Mouse (Mus musculus): ENCODE data around the gene Scn11a.

The Scn11a gene

DNA sequence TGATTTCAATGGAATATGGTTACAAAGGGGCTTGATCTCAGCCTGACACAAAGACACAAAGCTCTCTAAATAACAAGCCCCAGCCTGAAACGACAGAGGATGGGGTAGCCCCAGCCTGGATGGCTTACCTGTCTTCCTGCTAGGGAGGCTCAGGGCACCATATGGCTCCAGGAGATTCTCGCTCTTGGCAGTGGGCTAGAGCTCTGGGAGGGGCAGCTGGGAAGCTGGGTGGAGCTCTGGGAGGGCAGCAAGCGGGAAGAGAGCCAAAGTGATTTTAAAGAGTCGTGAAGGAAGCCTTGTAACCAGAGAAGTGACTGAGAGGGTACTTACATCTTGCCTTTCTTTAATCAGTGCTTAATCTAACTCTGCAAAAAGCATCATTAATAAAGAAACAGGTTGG, at the start of gene Scn11a:
Gene Scn11a, minus strand, starts transcription at position 160 of the 400 bp plus-strand sequence.
- no peak for DNase-seq (ENCODE audit: low spot score in 2 of 2)

DNA sequence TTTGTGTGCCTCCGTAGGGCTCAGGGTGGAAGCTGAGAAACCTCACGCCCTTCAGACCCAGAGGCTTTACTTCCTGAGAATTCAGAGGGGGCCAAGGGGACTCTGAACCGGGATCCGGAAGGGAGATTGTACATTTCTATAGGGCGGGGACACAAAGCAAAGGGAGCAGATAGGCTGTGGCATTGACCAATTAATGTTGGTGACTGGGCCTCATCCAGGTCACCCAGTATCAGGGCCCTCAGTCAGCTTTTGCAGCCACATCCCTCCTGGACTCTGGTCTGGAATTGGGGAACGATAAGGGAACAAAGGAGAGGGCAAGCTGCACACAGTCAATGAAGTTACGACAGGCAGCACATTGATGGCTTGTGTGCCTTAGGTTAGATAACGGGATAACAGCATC, 28.9 kb upstream of the Scn11a start:
- no peak for DNase-seq (ENCODE audit: low spot score in 2 of 2)

DNA sequence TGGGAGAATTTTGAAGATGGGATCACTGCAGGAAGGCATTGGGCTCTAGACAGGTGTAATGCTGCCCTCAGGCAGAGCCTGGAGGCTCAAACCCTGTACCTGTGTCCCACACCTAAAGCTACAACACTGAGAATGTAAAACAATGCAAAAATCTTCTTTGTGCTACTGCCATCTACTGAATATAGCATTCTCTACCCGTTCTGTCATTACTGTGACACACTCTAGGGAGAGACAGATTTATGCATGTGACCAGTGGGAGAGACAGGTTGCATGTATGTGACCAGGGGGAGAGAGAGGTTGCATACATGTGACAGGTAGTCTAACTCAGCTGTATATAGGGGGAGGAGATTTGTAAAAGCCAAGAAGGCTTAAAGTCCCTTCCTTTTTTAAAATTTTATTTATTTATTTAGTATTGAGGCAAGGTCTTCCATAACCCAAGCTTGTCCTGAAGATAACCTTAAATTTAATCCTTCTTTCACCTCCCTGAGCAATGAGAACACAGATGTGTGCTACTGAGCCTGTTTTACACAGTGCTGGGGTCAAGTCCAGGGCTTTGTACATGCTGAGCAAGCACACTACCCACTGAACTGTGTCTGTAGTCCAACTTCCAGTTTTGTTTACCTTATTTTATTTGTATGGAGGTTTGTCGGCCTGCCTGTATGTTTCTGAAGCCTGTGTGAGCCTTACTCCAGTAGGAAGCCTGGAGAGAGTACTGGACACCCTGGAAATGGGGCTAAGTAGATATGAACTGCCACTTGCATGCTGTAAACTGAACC, 28.0 kb upstream of the Scn11a start:
- DNase-seq (ENCODE audit: low spot score in 2 of 2), result no peak

DNA sequence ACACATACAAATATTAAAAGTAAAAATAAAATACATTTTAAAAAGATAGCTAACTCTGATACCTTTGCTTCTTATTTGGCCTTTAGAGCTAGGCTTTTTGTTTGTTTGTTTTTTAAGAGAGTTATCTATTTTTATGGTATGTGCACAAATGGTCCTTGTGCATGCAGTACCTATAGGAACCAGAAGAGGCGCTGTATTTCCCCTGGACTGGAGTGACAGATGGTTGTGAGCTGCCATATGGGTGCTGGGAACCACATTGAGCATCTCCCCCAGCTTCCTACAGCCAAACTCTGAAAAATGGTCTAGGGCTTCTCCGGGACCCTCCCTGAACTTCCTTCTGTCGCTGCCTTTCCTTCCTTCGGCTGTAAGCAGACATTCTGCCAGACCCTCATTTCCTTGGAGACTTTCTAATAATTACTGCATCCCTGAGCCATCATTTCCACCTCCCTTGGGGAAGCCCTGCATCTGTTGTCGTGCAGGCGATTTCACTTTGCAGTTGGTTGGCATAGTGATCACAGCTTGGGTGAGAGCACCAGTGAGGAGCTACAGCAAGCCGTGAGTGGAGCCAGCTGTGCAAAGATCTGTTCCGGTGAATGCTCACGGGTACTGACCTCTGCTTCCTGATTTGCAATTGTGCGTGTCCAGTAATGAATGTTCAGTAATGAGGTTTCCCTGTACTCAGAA, 27.2 kb upstream of the Scn11a start:
- no peak for DNase-seq (ENCODE audit: low spot score in 2 of 2)

DNA sequence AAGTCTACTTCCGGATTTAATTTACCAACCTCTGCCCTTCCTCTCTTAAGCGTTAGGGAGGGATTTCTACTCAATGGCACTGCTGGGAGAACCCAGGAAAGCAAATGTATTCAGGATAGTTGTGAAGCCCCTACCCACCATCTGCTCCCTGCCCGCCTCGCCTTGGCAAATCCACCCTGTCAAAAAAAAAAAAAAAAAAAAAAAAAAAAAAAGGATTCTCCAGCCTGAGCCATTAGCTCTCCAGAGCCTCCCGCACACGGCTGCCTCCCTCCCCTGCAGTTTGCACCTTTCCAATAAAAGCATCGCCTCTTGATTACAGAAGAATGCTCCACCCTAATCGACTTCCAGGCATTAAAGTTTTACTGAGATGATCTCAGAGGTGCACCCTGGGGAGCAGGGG, 24.0 kb upstream of the Scn11a start:
- DNase-seq (ENCODE audit: low spot score in 2 of 2), result no peak

DNA sequence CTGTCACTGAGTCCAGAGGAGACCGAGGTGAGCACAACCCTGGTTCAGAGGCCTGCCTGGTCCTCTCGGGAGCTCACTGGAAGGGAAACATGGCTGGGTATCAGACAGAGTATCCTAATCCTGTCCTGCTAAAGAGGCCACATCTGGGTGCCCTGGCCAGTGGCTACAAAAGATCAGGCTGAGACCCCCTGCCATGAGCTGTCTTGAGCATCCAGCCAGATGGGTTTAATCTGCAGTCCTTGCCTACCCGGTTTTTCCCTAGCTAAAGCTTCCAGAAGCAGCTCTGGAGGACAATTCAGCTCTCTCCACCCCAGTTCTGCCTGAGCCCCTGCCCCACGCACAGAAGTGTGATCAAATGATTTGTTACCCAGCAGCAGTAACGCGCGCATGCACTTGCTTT, 23.4 kb upstream of the Scn11a start:
- no peak for DNase-seq (ENCODE audit: low spot score in 2 of 2)

DNA sequence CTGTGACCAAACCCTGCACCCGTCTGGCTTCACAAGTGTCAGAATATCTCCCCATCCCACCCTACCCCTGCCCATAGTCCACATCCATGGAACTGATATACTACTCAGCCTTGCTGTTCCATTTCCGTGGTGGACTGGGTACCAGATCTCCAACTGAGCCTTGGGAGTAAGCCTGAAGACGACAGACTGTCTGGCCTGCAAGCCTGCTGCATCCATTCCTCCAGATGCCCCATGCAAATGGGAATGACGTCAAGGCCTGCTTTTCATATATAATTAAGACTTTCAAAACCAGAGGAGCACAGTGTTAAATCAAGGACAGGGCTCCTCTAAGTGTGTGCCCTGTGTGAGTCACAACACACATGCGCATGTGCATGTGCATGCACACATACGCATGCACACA, 21.9 kb upstream of the Scn11a start:
- no peak for DNase-seq (ENCODE audit: low spot score in 2 of 2)

DNA sequence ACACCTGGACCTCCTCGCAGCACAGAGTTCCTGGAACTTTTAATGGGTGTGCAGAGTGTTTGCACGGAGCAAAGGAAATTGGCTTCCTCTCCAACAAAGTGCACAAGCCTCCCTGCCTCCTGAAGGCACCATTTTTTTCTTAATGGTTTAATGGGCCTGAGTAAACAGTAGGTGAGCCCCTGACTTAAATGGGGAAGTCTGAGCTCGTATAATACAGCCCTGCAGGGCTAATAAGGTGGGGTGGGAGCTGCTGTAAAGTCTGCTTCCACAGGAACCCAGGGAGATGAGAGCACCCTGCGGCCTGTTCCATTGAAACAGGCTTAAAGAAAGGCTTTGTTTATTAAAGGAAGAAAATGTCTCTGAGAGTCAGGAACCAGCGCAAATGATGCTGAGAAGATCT, 19.5 kb upstream of the Scn11a start:
- no peak for DNase-seq (ENCODE audit: low spot score in 2 of 2)

DNA sequence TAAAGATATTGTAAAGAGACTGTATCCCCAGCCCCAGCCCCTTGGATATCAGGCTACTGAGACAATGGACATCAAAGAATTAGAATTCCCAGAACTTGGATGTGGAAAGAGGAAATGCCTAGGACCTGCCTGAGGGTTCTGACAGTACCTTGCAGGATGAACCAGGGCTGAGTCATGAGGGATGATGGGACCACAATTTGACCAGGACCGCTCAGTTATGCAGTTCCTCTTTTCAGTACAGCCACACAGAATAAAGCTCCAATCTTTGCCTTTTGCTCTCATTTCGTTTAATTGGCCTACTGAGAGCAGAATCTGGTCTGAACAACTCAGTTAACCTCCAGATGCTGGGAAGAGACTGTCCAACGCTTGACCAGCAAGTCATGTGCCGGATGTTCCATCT, 18.3 kb upstream of the Scn11a start:
- no peak for DNase-seq (ENCODE audit: low spot score in 2 of 2)

DNA sequence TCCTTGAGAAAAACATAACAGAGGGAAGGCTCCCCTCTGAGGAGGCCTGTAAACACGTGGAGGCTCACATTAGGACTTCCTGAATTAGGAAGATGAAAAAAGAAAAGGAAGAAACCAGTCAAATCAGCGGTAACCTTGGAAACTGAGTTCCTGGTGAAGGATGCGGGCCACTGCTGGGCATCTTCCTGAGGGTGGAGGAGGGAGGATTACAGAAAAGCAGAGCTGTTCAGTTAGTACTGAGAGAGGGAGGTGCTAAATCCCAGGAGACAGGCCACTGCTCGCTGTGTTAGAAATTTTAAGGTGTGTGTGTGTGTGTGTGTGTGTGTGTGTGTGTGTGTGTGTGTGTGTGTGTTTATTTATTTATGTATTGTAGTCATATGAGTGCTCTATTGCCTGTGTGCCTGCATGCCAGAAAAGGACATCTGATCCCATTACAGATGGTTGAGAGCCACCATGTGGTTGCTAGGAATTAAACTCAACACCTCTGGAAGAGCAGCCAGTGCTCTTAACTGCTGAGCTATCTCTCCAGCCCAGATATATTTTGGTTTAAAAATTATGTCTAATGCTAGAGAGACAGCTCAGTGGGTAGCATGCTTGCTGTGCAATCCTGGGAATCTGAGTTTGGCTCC, 17.4 kb upstream of the Scn11a start:
- no peak for DNase-seq (ENCODE audit: low spot score in 2 of 2)

DNA sequence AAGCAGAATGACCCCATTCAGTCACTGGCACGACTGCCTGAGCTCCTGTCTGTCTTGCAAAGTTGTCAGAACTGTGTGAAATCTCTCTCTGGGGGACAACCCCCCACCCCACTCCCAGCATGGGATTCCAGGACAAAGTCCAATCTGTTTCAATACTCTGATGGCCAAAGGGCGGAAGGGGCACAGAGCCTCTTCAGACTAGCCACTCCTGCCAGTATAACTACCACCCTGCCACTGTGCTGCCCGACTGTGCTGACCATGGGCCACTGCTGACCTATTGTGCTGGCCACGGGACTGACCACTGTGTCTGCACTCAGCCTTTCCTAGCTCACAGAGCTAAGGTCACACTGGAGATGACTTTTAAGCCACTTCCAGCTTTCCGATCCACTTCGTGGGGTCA, 16.8 kb upstream of the Scn11a start:
- no peak for DNase-seq (ENCODE audit: low spot score in 2 of 2)

DNA sequence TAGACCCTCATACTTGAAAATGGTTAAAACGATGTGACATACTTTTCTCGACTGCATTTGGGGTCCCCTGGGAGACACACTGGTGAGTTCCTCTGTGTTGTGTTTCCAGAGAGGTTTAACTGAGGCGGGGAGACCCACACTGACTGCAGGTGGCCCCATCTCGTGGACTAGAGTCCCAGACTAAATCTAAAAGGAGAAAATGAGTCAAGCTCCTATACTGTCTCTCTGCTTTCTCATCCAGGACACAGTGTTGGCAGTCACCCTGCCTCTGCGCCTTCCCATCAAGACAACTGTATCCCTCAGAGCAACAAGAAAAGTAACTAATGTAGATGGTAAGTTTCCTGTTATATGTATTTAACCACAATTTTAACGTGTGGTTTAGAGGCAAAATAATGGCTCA, 15.9 kb upstream of the Scn11a start:
- DNase-seq (ENCODE audit: low spot score in 2 of 2), result no peak

DNA sequence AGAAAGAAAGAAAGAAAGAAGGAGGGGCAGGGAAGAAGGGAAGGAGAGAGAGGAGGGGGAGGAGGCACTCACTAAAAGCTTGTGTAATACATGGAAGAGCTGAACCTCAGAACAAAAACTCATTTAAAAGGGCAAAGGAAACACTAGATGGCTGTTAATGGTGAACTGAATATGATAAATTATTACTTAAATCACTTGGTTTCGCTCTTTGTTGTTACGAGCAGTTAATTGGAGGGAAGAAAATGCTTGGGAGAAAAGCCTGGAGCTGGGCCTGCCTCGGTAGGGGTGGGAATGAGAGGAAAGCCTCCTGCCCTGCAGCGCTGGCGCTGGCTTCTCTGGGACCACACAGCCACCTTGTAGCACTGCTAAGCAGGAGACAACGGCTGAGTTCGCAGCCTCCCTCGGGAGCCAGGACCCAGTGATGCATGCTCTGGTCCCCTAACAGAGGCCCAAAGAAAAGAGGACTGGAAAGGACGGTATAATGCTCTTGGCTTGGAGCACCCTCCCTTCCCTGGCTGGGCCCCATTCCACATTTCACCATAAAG, 10.4 kb upstream of the Scn11a start:
- DNase-seq (ENCODE audit: low spot score in 2 of 2), result no peak

DNA sequence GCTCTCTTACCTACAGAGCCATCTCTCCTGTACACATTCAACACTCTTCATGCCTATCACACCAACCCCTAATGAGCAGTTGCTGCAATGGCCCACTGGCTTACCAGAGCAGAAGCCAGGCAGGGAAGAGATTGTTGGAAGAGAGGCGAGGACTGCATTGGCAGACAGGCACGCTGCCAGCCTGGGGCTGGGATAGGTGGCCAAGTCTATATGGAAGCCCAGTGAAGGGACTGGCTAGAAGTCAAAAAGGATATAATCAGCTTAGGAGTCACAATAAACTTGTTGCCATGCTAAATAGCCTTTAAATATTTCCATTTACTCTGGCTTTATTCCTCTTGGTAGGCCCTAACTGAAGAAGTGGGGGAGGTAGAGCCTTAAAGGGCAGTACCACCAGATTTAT, 5.7 kb upstream of the Scn11a start:
- DNase-seq (ENCODE audit: low spot score in 2 of 2), result no peak

DNA sequence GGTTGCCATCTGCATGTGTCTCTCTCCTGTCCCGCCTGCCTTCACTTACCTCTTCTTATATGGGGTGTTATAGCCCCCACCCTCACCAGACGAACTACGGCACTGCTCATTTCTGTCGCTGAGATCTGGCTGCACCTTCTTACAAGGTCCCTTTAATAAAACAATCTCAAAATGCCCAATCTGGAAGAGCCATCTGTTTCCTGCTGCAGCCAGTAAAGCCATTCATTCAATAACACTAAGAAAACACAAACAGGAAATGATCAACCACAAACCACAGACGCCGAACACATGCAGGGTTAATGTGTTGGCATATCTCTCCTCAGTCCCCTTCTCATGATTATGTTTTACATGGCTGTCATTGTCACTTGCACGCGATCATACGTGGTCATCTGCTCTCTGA, 1.5 kb downstream of the Scn11a start:
- DNase-seq (ENCODE audit: low spot score in 2 of 2), result no peak

DNA sequence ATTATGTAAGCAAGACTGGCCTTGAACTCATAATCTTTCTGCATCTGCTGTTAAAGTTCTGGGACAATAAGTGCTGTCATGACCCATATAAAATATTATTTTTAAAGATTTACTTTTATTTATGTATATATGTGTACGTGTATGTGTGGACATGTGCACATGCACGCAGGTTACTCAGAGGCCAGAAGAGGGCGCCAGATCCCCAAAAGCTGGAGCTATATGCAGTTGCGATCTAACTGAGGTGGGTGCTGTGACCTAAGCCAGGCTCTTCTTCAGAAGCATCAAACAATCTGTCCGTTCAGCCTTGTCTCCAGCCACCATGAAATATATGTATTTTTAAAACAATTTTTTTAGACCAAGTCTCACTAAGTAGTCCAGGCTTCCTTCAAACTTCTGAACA, 11.6 kb downstream of the Scn11a start:
- DNase-seq (ENCODE audit: low spot score in 2 of 2), result no peak

DNA sequence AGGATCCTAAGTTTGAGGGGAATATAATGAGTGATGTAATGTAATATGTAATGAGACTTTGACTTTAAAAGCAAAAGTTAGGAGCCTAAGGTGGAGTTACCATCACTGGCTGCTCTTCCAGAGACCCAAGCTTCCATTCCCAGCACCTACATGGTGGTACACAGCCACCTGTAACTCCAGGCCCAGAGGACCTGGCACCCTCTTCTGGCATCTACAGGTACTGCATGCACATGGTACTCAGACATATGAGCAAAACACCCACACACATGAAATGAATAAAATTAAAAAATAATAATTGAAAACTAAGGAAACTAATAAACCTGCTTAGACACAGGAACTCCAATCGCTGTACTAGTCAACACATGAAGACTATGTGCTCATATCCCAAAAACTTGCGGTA, 18.8 kb downstream of the Scn11a start:
- no peak for DNase-seq (ENCODE audit: low spot score in 2 of 2)

DNA sequence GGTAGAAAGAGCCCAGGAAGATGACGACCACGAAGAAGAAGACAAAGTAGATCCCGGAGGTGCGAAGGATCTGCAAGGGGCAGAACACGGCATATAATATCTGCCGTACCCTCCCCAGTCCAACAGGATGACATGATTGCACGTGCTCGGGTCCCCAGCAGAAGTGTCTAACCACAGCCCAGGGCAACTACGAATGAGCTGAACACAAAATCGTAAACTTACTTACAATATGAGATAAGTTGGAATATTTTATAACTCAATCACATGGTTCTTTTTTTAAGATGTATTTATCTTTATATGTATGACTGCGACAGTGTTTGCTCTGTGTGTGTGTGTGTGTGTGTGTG, 20.8 kb downstream of the Scn11a start:
- DNase-seq (ENCODE audit: low spot score in 2 of 2), result no peak

DNA sequence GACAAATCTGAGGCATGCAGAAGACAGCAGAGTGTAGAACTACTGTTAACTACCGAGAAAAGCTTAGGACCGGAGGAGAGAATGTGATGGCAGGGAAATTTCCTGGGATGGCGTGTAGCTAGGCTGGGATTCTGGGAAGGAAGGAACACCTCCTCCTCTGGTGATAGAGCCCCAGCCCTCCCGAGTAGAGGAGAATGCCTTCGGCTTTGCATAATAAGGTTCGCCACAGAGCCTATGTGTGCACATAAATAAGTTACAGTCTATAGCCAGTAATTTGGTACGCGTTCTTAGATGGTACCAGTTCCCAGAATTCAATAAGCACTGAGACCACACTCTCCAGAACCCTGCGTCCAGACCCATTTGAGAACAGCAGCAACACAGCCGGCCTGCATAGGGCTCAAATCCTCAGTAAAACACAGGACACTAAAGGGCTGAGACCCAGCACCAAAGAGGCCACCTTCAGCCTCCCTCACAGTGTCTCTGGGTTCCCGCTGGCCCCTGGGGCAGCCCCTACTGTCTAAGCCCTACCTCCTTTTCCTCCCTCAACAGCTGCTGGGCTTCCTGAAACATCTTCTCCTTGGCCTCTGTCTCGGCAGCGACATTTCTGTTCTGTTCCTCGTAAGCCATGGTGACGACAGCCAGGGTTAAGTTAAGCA, 21.3 kb downstream of the Scn11a start:
- DNase-seq (ENCODE audit: low spot score in 2 of 2), result no peak

DNA sequence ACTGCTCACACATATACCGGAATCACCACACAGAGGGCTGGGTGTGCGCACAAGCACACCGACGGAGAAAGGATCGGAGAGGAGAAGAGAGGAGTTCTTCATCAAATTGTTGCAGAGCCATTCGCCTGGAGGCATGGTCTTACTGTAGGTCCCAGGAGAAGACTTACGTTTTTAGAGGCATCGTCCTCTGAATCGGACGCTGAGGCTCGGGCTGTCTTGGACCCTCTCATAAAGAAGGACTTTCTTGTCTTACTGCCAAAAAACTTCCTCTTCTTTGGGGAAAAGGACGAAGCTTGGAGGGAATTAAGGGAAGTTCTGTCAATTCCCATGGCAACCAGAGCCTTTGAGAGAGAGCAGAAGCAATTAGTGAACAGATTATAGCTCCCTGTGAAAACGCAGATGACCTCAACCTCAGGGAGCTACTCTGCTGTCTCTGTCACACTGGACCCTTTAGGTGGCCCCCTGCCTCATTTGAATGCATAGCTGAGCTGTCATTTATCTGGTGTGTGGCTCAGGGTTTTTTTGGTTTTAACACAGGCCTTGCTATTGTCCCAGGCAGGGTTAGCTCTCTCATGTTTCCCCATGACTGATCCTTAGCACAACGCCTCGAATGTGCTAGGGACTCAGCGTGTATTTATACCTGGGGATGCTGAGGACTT, 22.0 kb downstream of the Scn11a start:
- no peak for DNase-seq (ENCODE audit: low spot score in 2 of 2)

DNA sequence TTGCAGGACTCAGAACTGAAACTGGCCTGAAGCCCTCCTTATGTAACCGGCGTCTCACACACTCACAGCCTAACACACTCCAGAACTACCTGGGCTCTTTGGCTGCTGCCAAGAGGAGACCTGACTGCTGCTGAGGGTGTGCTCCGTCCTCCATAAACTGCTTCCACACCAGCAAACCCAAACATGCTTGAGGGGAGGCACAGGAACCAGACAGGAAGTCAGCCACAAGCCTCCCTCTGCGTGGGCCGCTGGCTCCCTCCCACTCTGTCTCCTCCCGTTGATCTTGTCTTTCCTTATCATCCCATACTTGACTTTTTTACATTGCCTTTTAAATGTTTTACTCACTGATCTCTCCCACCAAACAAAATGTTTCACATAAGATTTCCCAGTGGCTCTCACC, 23.8 kb downstream of the Scn11a start:
- no peak for DNase-seq (ENCODE audit: low spot score in 2 of 2)

DNA sequence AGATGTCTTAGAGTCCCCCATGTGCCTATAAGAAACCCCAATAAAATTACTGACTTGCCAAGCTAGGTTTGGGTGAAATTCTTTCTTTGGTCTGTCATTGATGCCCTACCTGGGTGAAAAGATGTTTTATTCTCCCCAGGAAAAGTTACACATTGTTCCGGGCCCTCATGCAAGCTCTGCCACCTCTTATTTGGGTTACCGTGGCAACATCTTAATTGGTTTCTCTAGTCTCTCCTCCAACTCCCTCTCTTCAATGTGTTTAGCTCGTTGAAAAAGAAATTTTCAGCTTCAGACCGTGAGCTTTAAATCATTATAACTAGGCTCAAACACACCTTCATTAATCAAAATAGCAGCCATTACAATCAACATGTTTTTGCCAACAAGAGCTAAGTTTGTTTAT, 28.5 kb downstream of the Scn11a start:
- DNase-seq (ENCODE audit: low spot score in 2 of 2), result no peak

All from spleen, postnatal 14 days (tissue).